8 mouse cellular contexts compared by ENCODE assay signal in genomic region chr16:93832451-93833276, GRCm38 (mm10). TPM values are rescaled to one million over a fixed set of nuclear protein-coding genes. Genes with fewer than 3 reads are reported as not detected.
DNase-seq lines count a peak whose midpoint lies in the region; ATAC-seq and TF ChIP-seq lines count a peak whose summit lies in the region.

No protein-coding gene starts in this region.

- ATAC-seq in erythroid progenitor cell, adult 5-6 weeks (replicated peaks; ENCODE audit: low FRiP score, poor library complexity, severe bottlenecking) = peak; percentile 61
- ATAC-seq in hindbrain, embryonic 12.5 days (ENCODE audit: low FRiP score) = peak; percentile 77; the same call in 1 of the 2 replicates

- intact Hi-C loops in left cerebral cortex, adult 2 months (cut with DNase I) = no loop called here

- peak overlapping the region; percentile 98 for H3K9ac ChIP-seq in hindbrain, embryonic 12.5 days

- peak; percentile 17 to 28 for DNase-seq in left cerebral cortex, adult 2 months (ENCODE audit: extremely low spot score in 1 of 2, low spot score in 2 of 2)
- DNase-seq in left cerebral cortex, adult 11 months (ENCODE audit: low spot score) = no peak
- DNase-seq in T-cell, adult 2 months (ENCODE audit: low spot score) = peak; percentile 45
- DNase-seq in limb, embryonic 10.5 days (ENCODE audit: low spot score) = peak; percentile 72
- DNase-seq in mesoderm, embryonic 11.5 days (ENCODE audit: low read depth, low spot score) = peak; percentile 58
- peak; percentile 40 to 55 for DNase-seq in spleen, postnatal 14 days (ENCODE audit: low spot score in 2 of 2)

- peak overlapping the region; percentile 88 for H3K4me2 ChIP-seq in hindbrain, embryonic 12.5 days (replicated peaks)

- peaks cover 16% of the 10 kb centered on the region for H3K4me1 ChIP-seq in hindbrain, embryonic 12.5 days
- peaks cover 7% of the 10 kb centered on the region for H3K4me1 ChIP-seq in limb, embryonic 10.5 days

- H3K27me3 ChIP-seq in hindbrain, embryonic 12.5 days = no peaks in the 10 kb centered on the region
- no peaks in the 10 kb centered on the region for H3K27me3 ChIP-seq in limb, embryonic 10.5 days (ENCODE audit: low read depth, poor library complexity, severe bottlenecking)

- no peaks in the 10 kb centered on the region for H3K36me3 ChIP-seq in hindbrain, embryonic 12.5 days
- H3K36me3 ChIP-seq in limb, embryonic 10.5 days = peaks cover 14% of the 10 kb centered on the region

- H3K27ac ChIP-seq in left cerebral cortex, adult 2 months = peak overlapping the region; percentile 94
- H3K27ac ChIP-seq in hindbrain, embryonic 12.5 days = peak overlapping the region; percentile 95
- H3K27ac ChIP-seq in limb, embryonic 10.5 days = peak overlapping the region; percentile 99

- H3K4me3 ChIP-seq in left cerebral cortex, adult 2 months = peak overlapping the region; percentile 71
- peak overlapping the region; percentile 97 for H3K4me3 ChIP-seq in hindbrain, embryonic 12.5 days
- peak overlapping the region; percentile 78 for H3K4me3 ChIP-seq in limb, embryonic 10.5 days

- 2% methylated on average over 40 of the region's 69 CpGs for WGBS in hindbrain, embryonic 12.5 days
- WGBS in limb, embryonic 10.5 days = 1% methylated on average over 68 of the region's 69 CpGs

- TF ChIP-seq CTCF in left cerebral cortex, adult 2 months (IDR thresholded peaks at IDR 0.05) = no peak

- no peaks in the 10 kb centered on the region for H3K9me3 ChIP-seq in hindbrain, embryonic 12.5 days (replicated peaks)
- no peaks in the 10 kb centered on the region for H3K9me3 ChIP-seq in limb, embryonic 10.5 days (replicated peaks)

RNA-seq across cellular contexts. Expression of gene Morc3, which starts 0.7 kb away (rescaled TPM):
- total RNA-seq in left cerebral cortex, adult 2 months (2021) = 10 to 100 TPM; 24.5 to 24.7 TPM
- 133 and 169 TPM in 2 replicates for total RNA-seq in erythroid progenitor cell, adult 5-6 weeks (2015; ENCODE audit: low replicate concordance)
- 112 and 212 TPM in 2 replicates for total RNA-seq in erythroid progenitor cell, adult 5-6 weeks (2017; ENCODE audit: low replicate concordance)
- polyA plus RNA-seq in hindbrain, embryonic 12.5 days (2016; fragmentation: Nextera tagmentation; extraction: Ambion mirVana) = 33.4 and 43.7 TPM in 2 replicates
- 28.9 and 31.0 TPM in 2 replicates for polyA plus RNA-seq in limb, embryonic 10.5 days (2016; fragmentation: Nextera tagmentation; extraction: Ambion mirVana)

RNA-seq across cellular contexts. Expression of gene Chaf1b, which starts 51.0 kb away (rescaled TPM):
- total RNA-seq in left cerebral cortex, adult 2 months (2021) = 1 to 10 TPM in 1 of 2 experiments, under 1 TPM in 1; 0.79 to 1.0 TPM
- total RNA-seq in erythroid progenitor cell, adult 5-6 weeks (2015; ENCODE audit: low replicate concordance) = 44.3 and 52.8 TPM in 2 replicates
- total RNA-seq in erythroid progenitor cell, adult 5-6 weeks (2017; ENCODE audit: low replicate concordance) = 18.5 and 52.9 TPM in 2 replicates
- 48.4 and 55.1 TPM in 2 replicates for polyA plus RNA-seq in hindbrain, embryonic 12.5 days (2016; fragmentation: Nextera tagmentation; extraction: Ambion mirVana)
- 137 and 146 TPM in 2 replicates for polyA plus RNA-seq in limb, embryonic 10.5 days (2016; fragmentation: Nextera tagmentation; extraction: Ambion mirVana)

Comparison
In these comparisons a context has a peak if more than half of its experiments do, and no peak if none do; other contexts are left out.
1. RNA of gene Morc3, which starts 0.7 kb away (total RNA-seq): 112 to 212 TPM in erythroid progenitor cell, adult 5-6 weeks; 24.5 to 24.7 TPM in left cerebral cortex, adult 2 months; every median in the first group is over 4 times any median in the second.
2. RNA of gene Chaf1b, which starts 51.0 kb away (total RNA-seq): 18.5 to 52.9 TPM in erythroid progenitor cell, adult 5-6 weeks; 0.79 to 1.0 TPM in left cerebral cortex, adult 2 months; every median in the first group is over 4 times any median in the second.
3. Peak in every context shown above with its lines, with median percentiles within 50 percentile points of each other: H3K27ac ChIP-seq and H3K4me3 ChIP-seq.